Mouse (Mus musculus): ENCODE measurements around the gene Nfkbiz.

The Nfkbiz gene

GRCm38 (mm10) chr16:55832617-55833016 is 6.1 kb downstream of the Nfkbiz start:
- no peak for DNase-seq (ENCODE audit: low read depth, low spot score)

DNA sequence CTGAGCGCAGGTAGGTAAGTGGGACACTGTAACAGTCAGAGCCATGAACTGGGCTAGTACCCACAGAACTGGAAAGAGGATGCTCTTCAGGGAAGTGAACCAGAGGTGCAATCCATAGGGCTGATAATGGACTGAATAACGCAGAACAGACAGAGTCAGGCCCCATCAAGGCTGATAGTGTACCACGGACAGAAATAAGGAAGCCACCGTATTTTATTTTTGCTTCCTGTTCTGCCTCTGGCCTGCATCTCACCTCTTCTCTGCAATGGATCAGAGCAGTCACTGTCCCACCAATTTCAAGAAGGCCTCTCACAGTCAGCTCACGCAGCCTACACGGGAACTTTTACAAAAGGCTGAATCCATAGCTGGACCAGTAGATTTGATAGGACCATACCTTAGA is 6.7 kb downstream of the Nfkbiz start:
- DNase-seq (ENCODE audit: low read depth, low spot score) = no peak

DNA sequence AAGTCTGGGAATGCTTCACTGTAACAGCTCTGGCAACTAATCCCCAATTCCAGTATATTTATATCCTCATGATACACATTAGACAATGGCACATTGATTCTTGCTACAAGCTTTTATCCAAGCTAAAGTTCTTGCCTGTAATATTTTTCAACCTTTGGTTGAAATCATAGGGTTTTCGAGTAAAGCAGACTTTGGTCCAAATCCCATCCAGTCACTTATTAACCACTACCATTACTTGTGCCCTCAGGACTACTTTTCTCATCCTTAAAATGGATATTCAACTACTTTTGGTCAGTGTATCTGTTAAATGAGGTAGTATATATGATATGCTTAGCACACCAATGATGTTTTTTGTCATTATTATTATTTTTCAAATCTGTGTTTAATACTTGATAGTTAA is 7.2 kb downstream of the Nfkbiz start:
- no peak for DNase-seq (ENCODE audit: low read depth, low spot score)

DNA sequence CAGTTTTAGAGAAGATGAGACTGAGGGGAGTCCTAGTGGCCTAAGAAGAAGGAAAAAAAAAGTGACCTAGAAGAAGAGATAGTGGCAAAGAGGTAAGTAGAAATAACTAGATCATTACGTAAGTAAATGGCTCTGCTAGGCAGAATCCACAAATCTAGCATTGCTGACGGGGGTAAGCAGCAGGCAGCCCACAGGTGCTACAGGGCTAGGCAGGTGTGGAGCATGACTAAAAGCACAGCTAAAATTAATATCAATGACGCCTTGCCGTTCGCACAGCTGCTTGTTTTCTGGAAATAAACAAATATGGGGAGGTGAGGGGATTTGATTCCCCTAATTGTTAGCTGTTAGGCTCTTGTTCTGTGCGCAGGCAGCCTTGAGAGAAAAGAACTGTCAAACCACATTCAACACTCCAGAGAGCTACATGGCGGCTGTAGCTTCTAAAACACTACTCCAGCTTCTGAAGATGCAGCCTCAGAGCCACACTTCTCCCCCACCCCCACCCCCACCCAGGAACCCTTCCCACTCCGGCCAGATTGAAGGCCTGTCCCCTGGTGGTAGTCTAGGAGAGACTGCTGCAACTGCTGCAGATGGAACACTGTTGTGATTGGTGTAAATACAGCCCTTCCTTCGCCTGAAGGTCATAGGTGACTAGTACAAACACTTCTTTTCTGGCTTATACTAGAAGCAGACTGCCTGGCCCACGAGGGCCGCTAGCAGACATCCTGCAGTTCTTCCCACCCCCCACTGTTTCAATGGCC is 15.1 kb downstream of the Nfkbiz start:
- no peak for DNase-seq (ENCODE audit: low read depth, low spot score)

DNA sequence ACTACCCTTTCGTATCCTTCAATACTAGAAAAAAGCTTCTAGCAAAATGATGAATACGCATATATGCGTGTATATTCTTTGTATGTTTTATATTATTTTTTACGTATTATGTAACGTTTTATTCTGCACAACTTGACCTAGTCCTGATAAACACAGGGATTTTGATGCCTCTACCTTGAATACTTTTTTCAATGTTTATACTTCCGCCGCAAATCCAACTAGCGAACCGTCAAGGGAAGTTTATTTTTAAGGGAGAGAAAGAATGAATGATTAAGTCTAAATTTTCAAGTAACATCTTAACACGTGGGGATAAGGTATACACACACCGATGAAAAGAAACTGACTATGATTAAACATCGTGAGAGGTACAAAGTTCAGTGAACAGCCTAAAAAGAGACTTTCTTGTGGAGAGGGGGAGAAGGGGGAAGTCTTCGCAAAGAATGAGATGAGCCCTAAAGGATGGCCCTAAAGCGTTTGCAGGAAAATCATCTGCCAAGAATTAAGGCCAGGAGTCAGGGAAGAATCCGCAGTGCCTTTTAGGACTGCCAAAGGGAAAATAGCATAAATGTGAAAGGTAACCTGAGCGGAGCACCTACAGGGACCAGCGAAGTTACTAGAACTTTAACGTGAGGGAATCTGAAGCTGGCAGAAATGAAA is 15.8 kb downstream of the Nfkbiz start:
- DNase-seq (ENCODE audit: low read depth, low spot score) = no peak

DNA sequence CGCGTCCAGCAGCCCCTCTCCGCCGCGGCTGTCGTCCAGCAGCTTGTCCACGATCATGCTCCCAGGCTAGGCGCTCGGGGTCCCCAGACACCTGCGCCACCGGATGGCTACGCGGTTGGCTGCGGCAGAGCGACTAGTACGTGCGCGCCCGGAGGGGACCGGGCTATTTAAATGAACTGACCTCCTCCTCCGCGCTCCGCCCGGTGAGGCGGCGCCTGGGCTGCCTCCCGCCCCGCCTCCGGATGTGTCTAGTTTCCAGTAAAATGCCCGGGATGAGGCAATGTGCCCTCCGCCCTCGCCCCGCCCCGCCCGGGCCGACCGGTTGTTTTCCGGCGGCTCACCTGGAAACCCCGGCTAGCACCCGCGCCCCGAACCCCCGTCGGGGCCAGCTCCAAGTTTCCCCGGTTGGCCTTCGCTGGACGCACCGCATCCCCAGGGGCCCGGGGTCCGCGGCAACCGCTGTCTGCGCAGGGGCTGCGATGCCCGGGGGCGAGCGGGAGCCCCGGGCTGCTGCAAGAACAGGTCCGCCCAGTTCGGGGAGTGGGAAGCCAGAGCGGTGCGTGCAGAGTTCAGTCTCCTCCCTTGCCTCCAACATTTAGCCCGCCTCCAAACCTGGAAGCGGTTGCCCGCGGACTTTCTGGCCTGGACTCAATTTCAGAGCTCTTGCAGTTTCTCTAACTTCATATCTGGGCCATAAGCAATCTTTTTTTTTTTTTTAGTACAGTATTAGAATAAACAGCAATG is 16.5 kb downstream of the Nfkbiz start:
- DNase-seq (ENCODE audit: low read depth, low spot score) = no peak

GRCm38 (mm10) chr16:55821571-55821981 is 17.1 kb downstream of the Nfkbiz start:
- no peak for DNase-seq (ENCODE audit: low read depth, low spot score)

GRCm38 (mm10) chr16:55820916-55821570 is 17.7 kb downstream of the Nfkbiz start:
- no peak for DNase-seq (ENCODE audit: low read depth, low spot score)

DNA sequence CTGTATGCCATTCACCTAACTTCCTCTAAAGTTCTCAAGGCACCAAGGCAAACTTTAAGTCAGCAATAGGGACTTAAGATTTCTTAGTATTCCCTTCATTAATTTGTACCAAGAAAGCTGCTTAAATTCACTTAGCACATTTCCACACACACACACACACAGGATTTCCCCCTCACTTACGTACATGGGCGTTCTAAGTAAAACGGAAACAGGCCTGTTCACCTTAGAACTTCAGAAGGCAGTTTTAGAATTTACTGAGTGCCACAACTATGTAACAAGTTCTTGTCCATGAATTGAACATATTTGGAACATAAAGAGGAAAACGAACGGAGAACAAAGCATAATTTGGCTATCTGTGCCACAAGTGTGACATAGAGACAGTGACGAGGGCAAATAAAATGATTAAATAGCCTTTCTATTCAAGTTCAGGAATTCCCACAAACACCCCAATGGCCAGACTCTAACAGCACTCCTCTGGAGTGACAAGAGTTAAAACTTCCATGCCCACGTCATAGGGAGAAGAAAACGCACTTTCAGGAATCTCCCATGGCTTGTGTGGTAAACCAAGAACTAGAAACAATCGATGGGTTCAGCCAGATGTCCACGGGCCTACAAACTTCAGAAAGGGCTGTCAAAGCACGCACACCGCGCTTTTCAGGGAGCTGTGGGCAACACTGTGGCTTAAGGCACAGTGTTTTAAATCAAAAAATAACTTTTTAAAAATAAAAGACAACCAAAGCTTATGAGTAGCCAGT is 18.4 kb downstream of the Nfkbiz start:
- no peak for DNase-seq (ENCODE audit: low read depth, low spot score)

GRCm38 (mm10) chr16:55819186-55819861 is 19.4 kb downstream of the Nfkbiz start:
- no peak for DNase-seq (ENCODE audit: low read depth, low spot score)

GRCm38 (mm10) chr16:55817717-55818515 is 20.8 kb downstream of the Nfkbiz start:
- no peak for DNase-seq (ENCODE audit: low read depth, low spot score)

DNA sequence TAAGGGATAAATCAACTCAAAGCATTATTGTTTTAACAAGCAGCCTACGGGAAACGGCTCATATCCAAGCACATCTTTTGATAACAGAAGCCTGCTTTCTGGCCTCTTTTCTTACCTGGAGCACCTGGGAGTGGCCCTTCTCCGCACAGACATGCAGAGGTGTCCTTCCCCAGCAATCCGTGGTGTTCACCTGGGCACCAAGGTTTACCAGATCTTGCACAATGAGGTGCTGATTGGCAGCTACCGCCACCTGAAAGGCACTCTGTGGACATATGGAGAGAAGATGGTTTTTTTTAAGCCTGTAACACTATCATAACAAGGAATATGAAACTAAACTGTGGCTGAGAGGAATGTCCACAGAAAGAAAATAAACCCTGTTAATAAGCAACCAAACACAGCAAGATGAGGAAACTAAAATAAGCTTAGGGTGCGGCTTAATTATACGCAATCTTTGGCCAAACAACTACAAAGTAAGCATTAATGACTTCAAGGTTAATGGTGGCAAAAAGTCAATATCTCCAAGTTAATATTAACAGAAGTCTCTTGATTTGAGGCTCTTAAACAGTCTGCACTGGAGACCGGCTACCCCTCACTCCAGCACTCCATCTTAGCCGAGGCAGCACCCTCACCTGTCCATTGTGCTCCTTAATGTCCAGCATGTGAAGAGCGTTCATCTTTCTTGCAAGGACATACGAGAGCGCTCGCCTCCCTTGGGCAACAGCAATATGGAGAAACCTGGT is 22.3 kb downstream of the Nfkbiz start:
- no peak for DNase-seq (ENCODE audit: low read depth, low spot score)

DNA sequence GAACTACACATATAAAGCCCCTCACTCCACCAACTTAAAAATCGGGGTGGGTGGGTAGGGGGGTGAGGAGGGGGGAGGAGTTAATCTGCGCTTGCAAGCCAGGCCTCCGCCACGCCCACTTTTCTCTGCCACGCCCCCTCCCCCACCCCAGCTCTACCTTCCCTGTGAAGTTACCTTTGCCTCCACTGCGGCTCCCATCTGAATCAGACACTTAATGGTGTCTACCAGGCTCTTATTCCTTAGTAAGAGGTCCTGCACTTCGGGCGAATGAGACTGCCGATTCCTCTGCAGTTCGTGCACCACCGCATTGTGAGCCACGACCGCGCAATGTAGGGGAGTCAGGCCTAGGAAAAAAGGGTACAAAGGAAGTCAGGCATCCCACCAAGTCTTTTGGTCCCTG is 23.2 kb downstream of the Nfkbiz start:
- no peak for DNase-seq (ENCODE audit: low read depth, low spot score)

DNA sequence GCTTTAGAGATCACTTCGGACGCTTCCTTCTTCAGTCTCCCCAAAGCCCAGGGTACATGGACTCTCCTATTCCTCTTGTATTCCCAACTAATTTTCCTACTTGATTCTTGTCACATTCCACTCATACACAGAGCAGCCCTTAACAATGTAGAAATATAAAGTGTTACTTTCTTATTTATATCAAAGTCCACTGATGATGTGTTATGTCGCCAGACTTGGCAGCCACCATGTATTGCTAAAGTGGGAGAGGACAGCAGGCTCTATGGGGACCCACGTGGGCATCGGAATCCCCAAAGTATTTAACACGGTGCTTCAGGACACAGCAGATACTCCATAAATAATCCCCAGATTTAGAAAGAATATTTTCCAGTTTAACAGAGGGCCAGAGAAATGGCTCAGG is 24.0 kb downstream of the Nfkbiz start:
- no peak for DNase-seq (ENCODE audit: low read depth, low spot score)

GRCm38 (mm10) chr16:55813916-55814315 is 24.8 kb downstream of the Nfkbiz start:
- no peak for DNase-seq (ENCODE audit: low read depth, low spot score)

DNA sequence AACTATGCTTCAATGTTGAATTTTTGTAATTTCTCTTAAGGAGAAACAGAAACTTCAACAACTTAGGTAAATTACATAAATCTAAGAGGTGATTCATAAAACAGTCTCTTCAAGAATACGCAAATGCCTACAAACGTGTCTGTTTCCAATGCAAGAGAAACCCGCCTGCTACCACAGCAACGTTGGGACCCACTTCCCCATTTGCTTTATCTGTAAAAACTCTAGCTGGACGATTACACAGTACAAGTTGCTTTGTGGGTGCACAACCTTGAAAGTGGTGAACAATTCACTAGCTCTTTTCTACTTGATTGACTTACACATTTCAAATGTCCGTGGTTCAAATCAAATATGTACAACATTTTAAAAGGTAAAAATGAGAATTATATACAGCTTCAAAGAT is 26.9 kb downstream of the Nfkbiz start:
- DNase-seq (ENCODE audit: low read depth, low spot score) = no peak

- no peak for DNase-seq (ENCODE audit: low read depth, low spot score)
Measured at GRCm38 (mm10) chr16:55809779-55810514, 28.8 kb downstream of the Nfkbiz start.

- DNase-seq (ENCODE audit: low read depth, low spot score) = no peak
Measured at GRCm38 (mm10) chr16:55809345-55809744, 29.4 kb downstream of the Nfkbiz start.

DNA sequence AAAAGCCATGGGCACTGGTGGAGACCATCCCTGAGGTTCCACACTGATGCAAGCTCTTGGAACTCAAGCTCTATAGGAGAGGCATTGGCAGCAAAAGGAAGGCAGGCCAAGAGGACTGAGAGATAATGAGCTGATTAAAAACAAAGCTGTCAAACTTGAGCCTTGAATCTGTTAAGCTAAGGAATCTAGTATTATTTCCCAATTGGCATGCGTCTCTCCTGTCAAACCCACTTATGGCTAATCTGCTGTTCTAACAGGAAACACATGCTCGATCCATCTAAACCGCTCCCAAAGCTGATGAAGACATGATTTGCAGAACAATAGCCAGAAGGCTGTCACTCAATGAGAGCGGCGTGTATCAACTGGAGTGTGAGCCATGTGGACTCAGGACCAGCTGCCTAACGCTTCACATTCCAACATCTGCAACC is 31.2 kb downstream of the Nfkbiz start:
- no peak for DNase-seq (ENCODE audit: low read depth, low spot score)
